9 mouse cellular contexts compared by ENCODE assay signal in genomic region chr11:55471467-55471866, GRCm38 (mm10). TPM values are rescaled to one million over a fixed set of nuclear protein-coding genes. Genes with fewer than 3 reads are reported as not detected.
DNase-seq lines count a peak whose midpoint lies in the region; ATAC-seq and TF ChIP-seq lines count a peak whose summit lies in the region.
"Had no signal": no experiment of that assay in that cellular context is flagged by ENCODE, and none has a peak within 500 bp of the region (broad histone marks: within the 10 kb centered on the region; RNA-seq: fewer than 3 reads in every experiment).

No protein-coding gene starts in this region.

- H3K36me3 ChIP-seq in testis, adult 2 months (ENCODE audit: control insufficient read depth, insufficient read depth, low read length) = no peaks in the 10 kb centered on the region
- H3K36me3 ChIP-seq in liver, embryonic 12.5 days = peaks cover 48% of the 10 kb centered on the region
- H3K36me3 ChIP-seq in stomach, postnatal 0 days (ENCODE audit: control insufficient read depth, insufficient read depth, low read length) = no peaks in the 10 kb centered on the region

- H3K9ac ChIP-seq in liver, embryonic 12.5 days = peak overlapping the region; percentile 90
- 0 out of 2 replicates have a peak overlapping the region, but pooled peaks have one; percentile 27 for H3K9ac ChIP-seq in stomach, postnatal 0 days (ENCODE audit: low read length)

- no peak for TF ChIP-seq EP300 in stomach, postnatal 0 days (optimal IDR thresholded peaks at IDR 0.05)

- no peak for TF ChIP-seq CTCF in gastrocnemius, adult 2 months (IDR thresholded peaks at IDR 0.05)
- no peak for TF ChIP-seq CTCF in testis, adult 2 months (IDR thresholded peaks at IDR 0.05; ENCODE audit: control insufficient read depth, insufficient read depth, insufficient replicate concordance, low read depth, low read length)
- TF ChIP-seq CTCF in stomach, postnatal 0 days (IDR thresholded peaks at IDR 0.05; ENCODE audit: low read depth) = no peak

- 62% methylated on average over 7 of the region's 7 CpGs for WGBS in liver, embryonic 12.5 days (ENCODE audit: insufficient replicate concordance)
- whole genome bisulfite sequencing in stomach, postnatal 0 days = 74% methylated on average over 7 of the region's 7 CpGs

- H3K27ac ChIP-seq in gastrocnemius, adult 2 months = peak overlapping the region; percentile 94
- peak overlapping the region; percentile 55 for H3K27ac ChIP-seq in testis, adult 2 months (ENCODE audit: control insufficient read depth, insufficient read depth, low read depth, low read length)
- H3K27ac ChIP-seq in liver, embryonic 12.5 days = peak overlapping the region; percentile 45; the same call in 1 of the 2 replicates
- no peak overlapping the region for H3K27ac ChIP-seq in stomach, postnatal 0 days (replicated peaks)

- TF ChIP-seq POLR2A in testis, adult 2 months (IDR thresholded peaks at IDR 0.05; ENCODE audit: control insufficient read depth, low read depth, low read length) = no peak

- no peaks in the 10 kb centered on the region for H3K9me3 ChIP-seq in liver, embryonic 12.5 days (replicated peaks)
- no peaks in the 10 kb centered on the region for H3K9me3 ChIP-seq in stomach, postnatal 0 days (ENCODE audit: control insufficient read depth, low read length)

- no peak for ATAC-seq in liver, embryonic 12.5 days
- no peak for ATAC-seq in stomach, postnatal 0 days (ENCODE audit: low FRiP score, low TSS enrichment)

- H3K27me3 ChIP-seq in testis, adult 2 months (ENCODE audit: control insufficient read depth, insufficient read depth, low read length) = no peaks in the 10 kb centered on the region
- H3K27me3 ChIP-seq in liver, embryonic 12.5 days (replicated peaks) = no peaks in the 10 kb centered on the region
- H3K27me3 ChIP-seq in stomach, postnatal 0 days (ENCODE audit: control insufficient read depth, insufficient read depth, low read length) = no peaks in the 10 kb centered on the region

- H3K4me1 ChIP-seq in testis, adult 2 months (ENCODE audit: control insufficient read depth, insufficient read depth, low read length) = peaks cover 16% of the 10 kb centered on the region
- peaks cover 71% of the 10 kb centered on the region for H3K4me1 ChIP-seq in liver, embryonic 12.5 days
- no peaks in the 10 kb centered on the region; the same call in 1 of the 2 replicates for H3K4me1 ChIP-seq in stomach, postnatal 0 days (replicated peaks; ENCODE audit: control insufficient read depth, insufficient read depth)

- DNase-seq in gastrocnemius, adult 2 months = no peak
- no peak for DNase-seq in gastrocnemius, postnatal 10 days
- no peak for DNase-seq in testis, postnatal 14 days (ENCODE audit: low spot score)
- DNase-seq in stomach, postnatal 0 days (ENCODE audit: low spot score) = no peak
- no peak for DNase-seq in embryo, embryonic 9.5 days (ENCODE audit: extremely low spot score)
- DNase-seq in gastrocnemius, postnatal 36 days = no peak
- DNase-seq: adrenal gland, postnatal 25 days had no signal

- intact Hi-C loops in gastrocnemius, adult 2 months (cut with DNase I) = no loop called here
- intact Hi-C loops in gastrocnemius, postnatal 36 days (cut with DNase I) = no loop called here

- H3K4me2 ChIP-seq in liver, embryonic 12.5 days = peak overlapping the region; percentile 77
- peak overlapping the region; percentile 94 for H3K4me2 ChIP-seq in stomach, postnatal 0 days (replicated peaks; ENCODE audit: low read depth)

- peak overlapping the region; percentile 93 for H3K4me3 ChIP-seq in gastrocnemius, adult 2 months
- H3K4me3 ChIP-seq in testis, adult 2 months (ENCODE audit: control insufficient read depth, low read depth, low read length) = peak overlapping the region; percentile 88; the same call in 1 of the 2 replicates
- peak overlapping the region; percentile 77 for H3K4me3 ChIP-seq in liver, embryonic 12.5 days
- H3K4me3 ChIP-seq in stomach, postnatal 0 days (ENCODE audit: low read depth, low read length) = peak overlapping the region; percentile 76

RNA-seq across cellular contexts. Expression of gene G3bp1, which starts 2.0 kb away (rescaled TPM):
- 10 to 100 TPM; 52.5 to 55.5 TPM for total RNA-seq in gastrocnemius, adult 2 months (2021)
- 10 to 100 TPM; 66.0 to 69.4 TPM for total RNA-seq in gastrocnemius, postnatal 10 days (2021)
- 10.0 and 10.7 TPM in 2 replicates for polyA plus RNA-seq in testis, adult 2 months (2012; rRNA removed)
- 136 TPM in 2 replicates for polyA plus RNA-seq in liver, embryonic 12.5 days (2016; fragmentation: Nextera tagmentation; extraction: Ambion mirVana)
- polyA plus RNA-seq in stomach, postnatal 0 days (2015; fragmentation: Nextera tagmentation; extraction: Ambion mirVana) = 59.5 and 59.8 TPM in 2 replicates
- total RNA-seq in gastrocnemius, postnatal 36 days (2021) = 10 to 100 TPM; 46.1 to 48.5 TPM

RNA-seq across cellular contexts. Expression of gene Atox1, which starts 10.4 kb away (rescaled TPM):
- total RNA-seq in gastrocnemius, adult 2 months (2021) = 10 to 100 TPM; 41.3 to 45.4 TPM
- 10 to 100 TPM; 66.8 to 84.1 TPM for total RNA-seq in gastrocnemius, postnatal 10 days (2021)
- 142 and 164 TPM in 2 replicates for polyA plus RNA-seq in testis, adult 2 months (2012; rRNA removed)
- 203 and 210 TPM in 2 replicates for polyA plus RNA-seq in liver, embryonic 12.5 days (2016; fragmentation: Nextera tagmentation; extraction: Ambion mirVana)
- 508 and 530 TPM in 2 replicates for polyA plus RNA-seq in stomach, postnatal 0 days (2015; fragmentation: Nextera tagmentation; extraction: Ambion mirVana)
- total RNA-seq in gastrocnemius, postnatal 36 days (2021) = 10 to 100 TPM; 50.4 to 56.4 TPM

RNA-seq across cellular contexts. Expression of gene Sparc, which starts 48.5 kb away (rescaled TPM):
- total RNA-seq in gastrocnemius, adult 2 months (2021) = 100 to 1,000 TPM; 276 to 473 TPM
- total RNA-seq in gastrocnemius, postnatal 10 days (2021) = 1,000 to 10,000 TPM; 2,118 to 2,804 TPM
- polyA plus RNA-seq in testis, adult 2 months (2012; rRNA removed) = 374 and 406 TPM in 2 replicates
- 167 and 173 TPM in 2 replicates for polyA plus RNA-seq in liver, embryonic 12.5 days (2016; fragmentation: Nextera tagmentation; extraction: Ambion mirVana)
- polyA plus RNA-seq in stomach, postnatal 0 days (2015; fragmentation: Nextera tagmentation; extraction: Ambion mirVana) = 1,616 and 1,849 TPM in 2 replicates
- 100 to 1,000 TPM; 572 to 675 TPM for total RNA-seq in gastrocnemius, postnatal 36 days (2021)
